Comparison of ENCODE assay signal across 13 mouse cellular contexts in the genomic region with DNA sequence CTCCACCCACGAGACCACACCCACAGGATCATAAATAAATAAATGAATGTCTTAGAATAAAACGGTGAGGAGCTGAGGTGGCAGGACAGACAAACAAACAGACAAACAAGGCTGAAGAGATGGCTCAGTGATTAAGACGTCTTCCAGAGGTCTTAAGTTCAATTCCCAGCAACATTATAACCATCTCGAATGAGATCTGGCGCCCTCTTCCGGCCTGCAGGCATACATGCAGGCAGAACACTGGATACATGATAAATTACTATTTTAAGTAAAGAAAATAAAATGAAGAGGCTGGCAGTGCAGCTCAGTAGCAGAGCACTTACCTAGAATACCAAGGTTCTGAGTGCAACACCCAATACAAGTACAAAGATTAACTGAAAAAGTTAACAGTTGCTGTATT. TPM values are rescaled to one million over a fixed set of nuclear protein-coding genes. Genes with fewer than 3 reads are reported as not detected.
DNase-seq lines count a peak whose midpoint lies in the region; ATAC-seq and TF ChIP-seq lines count a peak whose summit lies in the region.
"Had no signal": no experiment of that assay in that cellular context is flagged by ENCODE, and none has a peak within 500 bp of the region (broad histone marks: within the 10 kb centered on the region; RNA-seq: fewer than 3 reads in every experiment).

No protein-coding gene starts in this region.

- no peak overlapping the region for H3K27ac ChIP-seq in cerebellum, adult 2 months (ENCODE audit: insufficient read depth, low read length)
- H3K27ac ChIP-seq: limb, embryonic 12.5 days had no signal

- no peak overlapping the region for H3K4me3 ChIP-seq in lung, adult 2 months (replicated peaks; ENCODE audit: extremely low read depth, low read depth, low read length)
- no peak overlapping the region for H3K4me3 ChIP-seq in E14TG2a.4 (replicated peaks; ENCODE audit: low read length)
- no peak overlapping the region for H3K4me3 ChIP-seq in cerebellum, adult 2 months (replicated peaks; ENCODE audit: insufficient read depth, low read depth, low read length)
- H3K4me3 ChIP-seq: limb, embryonic 12.5 days; megakaryocyte, embryonic 14.5 days had no signal

- peaks cover 13% of the 10 kb centered on the region for H3K36me3 ChIP-seq in E14TG2a.4 (ENCODE audit: insufficient read depth, low read length)

- H3K27me3 ChIP-seq in E14TG2a.4 (ENCODE audit: insufficient read depth, low read length), result no peaks in the 10 kb centered on the region
- no peaks in the 10 kb centered on the region for H3K27me3 ChIP-seq in cerebellum, adult 2 months (ENCODE audit: control insufficient read depth, insufficient read depth, low read length)
- H3K27me3 ChIP-seq: limb, embryonic 12.5 days; megakaryocyte, embryonic 14.5 days had no signal

- H3K4me1 ChIP-seq in lung, adult 2 months (ENCODE audit: control insufficient read depth, insufficient read depth, low read length), result peaks cover 9% of the 10 kb centered on the region
- H3K4me1 ChIP-seq in E14TG2a.4 (replicated peaks; ENCODE audit: low read depth, low read length), result peaks cover 71% of the 10 kb centered on the region
- H3K4me1 ChIP-seq in cerebellum, adult 2 months (ENCODE audit: control insufficient read depth, insufficient read depth, low read length), result peaks cover 20% of the 10 kb centered on the region

- no peaks in the 10 kb centered on the region for H3K9me3 ChIP-seq in E14TG2a.4 (ENCODE audit: low read length)
- H3K9me3 ChIP-seq: megakaryocyte, embryonic 14.5 days had no signal

- peak; percentile 49 for TF ChIP-seq CTCF in lung, adult 2 months (IDR thresholded peaks at IDR 0.05; ENCODE audit: insufficient read depth, low read length)
- peak; percentile 87 for TF ChIP-seq CTCF in E14TG2a.4 (conservative IDR thresholded peaks at IDR 0.05; ENCODE audit: low read length)
- no peak for TF ChIP-seq CTCF in cerebellum, adult 2 months (IDR thresholded peaks at IDR 0.05; ENCODE audit: borderline replicate concordance, insufficient read depth, low read depth, low read length)

- TF ChIP-seq POLR2A in lung, adult 2 months (IDR thresholded peaks at IDR 0.05; ENCODE audit: borderline replicate concordance, extremely low read depth, low read depth, low read length), result no peak
- no peak for TF ChIP-seq POLR2A in cerebellum, adult 2 months (IDR thresholded peaks at IDR 0.05; ENCODE audit: borderline replicate concordance, insufficient read depth, low read length)

- 51% methylated on average over 6 of the region's 6 CpGs for WGBS in lung, adult 2 months
- 62% methylated on average over 6 of the region's 6 CpGs for WGBS in cerebellum, adult 2 months

- DNase-seq in lung, adult 2 months, result no peak
- DNase-seq in lung, postnatal 10 days, result no peak
- peak; percentile 77 for DNase-seq in R1 (ENCODE audit: low read depth, low spot score)
- no peak for DNase-seq in left cerebral cortex, adult 18-20 months (ENCODE audit: low spot score in 2 of 2)
- DNase-seq in cerebellum, adult 2 months, result no peak
- DNase-seq: cerebellum, adult 11-12 months; gastrocnemius, postnatal 10 days; heart, postnatal 4 days had no signal

- peak; percentile 26; the same call in 1 of the 2 replicates for ATAC-seq in megakaryocyte progenitor cell, adult 5-6 weeks (replicated peaks; ENCODE audit: poor library complexity)

RNA-seq across cellular contexts. Expression of a gene that starts 5.8 kb away (rescaled TPM):
- 11.9 and 14.6 TPM in 2 replicates for polyA plus RNA-seq in lung, adult 2 months (2012; rRNA removed)
- total RNA-seq in megakaryocyte progenitor cell, adult 5-6 weeks (2015), result 16.9 and 17.6 TPM in 2 replicates
- total RNA-seq in megakaryocyte progenitor cell, adult 5-6 weeks (2017), result 17.2 and 28.6 TPM in 2 replicates
- total RNA-seq in left cerebral cortex, adult 18-20 months (2021), result 100 to 1,000 TPM; 120 to 123 TPM
- polyA plus RNA-seq in cerebellum, adult 2 months (2012; rRNA removed), result 47.4 and 49.5 TPM in 2 replicates

RNA-seq across cellular contexts. Expression of a gene that starts 27.7 kb away (rescaled TPM):
- 7.0 and 11.6 TPM in 2 replicates for polyA plus RNA-seq in lung, adult 2 months (2012; rRNA removed)
- 8.8 and 9.3 TPM in 2 replicates for total RNA-seq in megakaryocyte progenitor cell, adult 5-6 weeks (2015)
- 16.7 and 19.2 TPM in 2 replicates for total RNA-seq in megakaryocyte progenitor cell, adult 5-6 weeks (2017)
- 10 to 100 TPM; 18.7 to 19.9 TPM for total RNA-seq in left cerebral cortex, adult 18-20 months (2021)
- 17.2 and 17.7 TPM in 2 replicates for polyA plus RNA-seq in cerebellum, adult 2 months (2012; rRNA removed)

RNA-seq across cellular contexts. Expression of a gene that starts 35.5 kb away (rescaled TPM):
- 214 and 264 TPM in 2 replicates for polyA plus RNA-seq in lung, adult 2 months (2012; rRNA removed)
- 114 and 126 TPM in 2 replicates for total RNA-seq in megakaryocyte progenitor cell, adult 5-6 weeks (2015)
- 158 and 185 TPM in 2 replicates for total RNA-seq in megakaryocyte progenitor cell, adult 5-6 weeks (2017)
- total RNA-seq in left cerebral cortex, adult 18-20 months (2021), result 100 to 1,000 TPM; 122 to 128 TPM
- polyA plus RNA-seq in cerebellum, adult 2 months (2012; rRNA removed), result 291 and 295 TPM in 2 replicates

RNA-seq across cellular contexts. Expression of a gene that starts 37.0 kb away (rescaled TPM):
- polyA plus RNA-seq in lung, adult 2 months (2012; rRNA removed), result 0.22 TPM in 1 of 2 replicates, not detected in the other
- 0.64 TPM in 1 of 2 replicates, not detected in the other for total RNA-seq in megakaryocyte progenitor cell, adult 5-6 weeks (2015)
- 0.30 TPM in 1 of 2 replicates, not detected in the other for total RNA-seq in megakaryocyte progenitor cell, adult 5-6 weeks (2017)
- total RNA-seq in left cerebral cortex, adult 18-20 months (2021), result 1 to 10 TPM in 1 of 2 experiments, under 1 TPM in 1; 0.98 to 1.1 TPM
- 0.80 and 0.81 TPM in 2 replicates for polyA plus RNA-seq in cerebellum, adult 2 months (2012; rRNA removed)
- total RNA-seq: adrenal gland, adult 18-20 months; gastrocnemius, postnatal 10 days had no signal
- polyA plus RNA-seq: limb, embryonic 12.5 days had no signal

RNA-seq across cellular contexts. Expression of a gene that starts 38.4 kb away (rescaled TPM):
- 65.9 and 81.9 TPM in 2 replicates for polyA plus RNA-seq in lung, adult 2 months (2012; rRNA removed)
- total RNA-seq in megakaryocyte progenitor cell, adult 5-6 weeks (2015), result 3.9 and 4.6 TPM in 2 replicates
- total RNA-seq in megakaryocyte progenitor cell, adult 5-6 weeks (2017), result 1.2 and 1.5 TPM in 2 replicates
- 10 to 100 TPM; 32.4 to 35.2 TPM for total RNA-seq in left cerebral cortex, adult 18-20 months (2021)
- 54.3 and 59.5 TPM in 2 replicates for polyA plus RNA-seq in cerebellum, adult 2 months (2012; rRNA removed)

Comparison
In these comparisons a context has a peak if more than half of its experiments do, and no peak if none do; other contexts are left out.
1. RNA of a gene that starts 5.8 kb away (total RNA-seq): 120 to 123 TPM in left cerebral cortex, adult 18-20 months; 16.9 to 28.6 TPM in megakaryocyte progenitor cell, adult 5-6 weeks; every median in the first group is over 4 times any median in the second.